9 mouse cellular contexts compared by ENCODE assay signal in the genomic region with DNA sequence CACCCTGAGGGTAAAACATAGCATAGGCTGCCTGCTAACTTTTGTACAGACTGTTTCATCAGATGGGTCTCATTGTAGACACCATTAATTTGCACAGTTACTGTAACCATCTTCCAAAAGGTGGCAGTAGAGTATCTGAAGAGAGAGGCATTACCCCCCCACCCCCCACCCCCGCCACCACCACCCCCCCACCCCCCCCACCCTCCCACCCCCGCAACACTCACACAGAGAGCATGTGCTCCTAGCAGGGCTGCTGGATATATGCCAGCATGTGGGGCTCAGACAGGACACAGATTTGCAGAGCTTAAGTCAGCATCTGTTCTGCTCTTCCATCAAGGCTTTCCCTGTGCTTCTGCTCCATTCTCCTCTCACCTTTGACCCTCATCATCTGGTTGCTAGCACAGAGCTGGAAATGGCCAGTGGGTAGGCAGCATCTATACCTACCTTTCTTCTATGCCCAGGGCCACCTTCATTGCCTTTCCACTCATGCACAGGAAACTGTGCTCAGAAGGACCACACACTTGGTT. TPM values are rescaled to one million over a fixed set of nuclear protein-coding genes. Genes with fewer than 3 reads are reported as not detected.
DNase-seq lines count a peak whose midpoint lies in the region; ATAC-seq and TF ChIP-seq lines count a peak whose summit lies in the region.
"Had no signal": no experiment of that assay in that cellular context is flagged by ENCODE, and none has a peak within 500 bp of the region (broad histone marks: within the 10 kb centered on the region; RNA-seq: fewer than 3 reads in every experiment).

No protein-coding gene starts in this region.

- H3K4me3 ChIP-seq in forebrain, embryonic 11.5 days (ENCODE audit: low read depth, low read length), result no peak overlapping the region
- no peak overlapping the region for H3K4me3 ChIP-seq in forebrain, embryonic 10.5 days
- no peak overlapping the region for H3K4me3 ChIP-seq in forebrain, postnatal 0 days (ENCODE audit: low read depth, low read length)

- H3K9ac ChIP-seq in forebrain, embryonic 11.5 days (ENCODE audit: low read length), result no peak overlapping the region
- no peak overlapping the region for H3K9ac ChIP-seq in forebrain, postnatal 0 days

- H3K4me1 ChIP-seq in forebrain, embryonic 11.5 days (replicated peaks; ENCODE audit: control insufficient read depth, insufficient read depth, low read length), result no peaks in the 10 kb centered on the region
- peaks cover 5% of the 10 kb centered on the region for H3K4me1 ChIP-seq in forebrain, embryonic 10.5 days
- peaks cover 8% of the 10 kb centered on the region for H3K4me1 ChIP-seq in forebrain, postnatal 0 days (ENCODE audit: insufficient read depth)

- H3K27me3 ChIP-seq in forebrain, embryonic 11.5 days (ENCODE audit: control insufficient read depth, insufficient read depth, low read length), result no peaks in the 10 kb centered on the region
- no peaks in the 10 kb centered on the region for H3K27me3 ChIP-seq in forebrain, embryonic 10.5 days (ENCODE audit: poor library complexity, severe bottlenecking)
- H3K27me3 ChIP-seq in forebrain, postnatal 0 days (ENCODE audit: insufficient read depth, low read length), result no peaks in the 10 kb centered on the region
- H3K27me3 ChIP-seq: CH12.LX had no signal

- DNase-seq in forebrain, embryonic 11.5 days (ENCODE audit: low spot score), result no peak
- no peak for DNase-seq in forebrain, embryonic 10.5 days (ENCODE audit: extremely low spot score, low spot score)
- DNase-seq in thymus, postnatal 14 days, result peak; percentile 15
- DNase-seq in thymus, adult 18-20 months, result no peak
- DNase-seq in forebrain, postnatal 0 days, result peak; percentile 80
- peak; percentile 78 for DNase-seq in kidney, postnatal 10 days
- peak; percentile 28 for DNase-seq in naive thymus-derived CD4-positive, alpha-beta T cell, adult 2 months (ENCODE audit: low read depth)
- no peak for DNase-seq in ovary, postnatal 10 days (ENCODE audit: low spot score)

- peak; percentile 46; the same call in 1 of the 2 replicates for ATAC-seq in forebrain, embryonic 11.5 days (replicated peaks; ENCODE audit: low FRiP score)
- ATAC-seq in forebrain, postnatal 0 days, result peak; percentile 84

- H3K27ac ChIP-seq in forebrain, embryonic 11.5 days (ENCODE audit: low read depth, low read length), result no peak overlapping the region
- no peak overlapping the region for H3K27ac ChIP-seq in forebrain, embryonic 10.5 days
- H3K27ac ChIP-seq in forebrain, postnatal 0 days (ENCODE audit: low read depth, low read length), result peak overlapping the region; percentile 64

- TF ChIP-seq CTCF in forebrain, postnatal 0 days (IDR thresholded peaks at IDR 0.05; ENCODE audit: low read depth), result peak; percentile 54

- no peaks in the 10 kb centered on the region for H3K9me3 ChIP-seq in forebrain, embryonic 11.5 days (ENCODE audit: control insufficient read depth, low read length)
- H3K9me3 ChIP-seq in forebrain, embryonic 10.5 days, result no peaks in the 10 kb centered on the region
- H3K9me3 ChIP-seq in forebrain, postnatal 0 days (ENCODE audit: low read length), result no peaks in the 10 kb centered on the region

- no peak overlapping the region for H3K4me2 ChIP-seq in forebrain, embryonic 11.5 days (ENCODE audit: low read depth, low read length, severe bottlenecking)
- H3K4me2 ChIP-seq in forebrain, postnatal 0 days (ENCODE audit: low read depth), result no peak overlapping the region

- no peaks in the 10 kb centered on the region for H3K36me3 ChIP-seq in forebrain, embryonic 11.5 days (ENCODE audit: control insufficient read depth, insufficient read depth, low read length)
- H3K36me3 ChIP-seq in forebrain, embryonic 10.5 days (replicated peaks), result peaks cover 14% of the 10 kb centered on the region
- peaks cover 3% of the 10 kb centered on the region; the same call in 1 of the 2 replicates for H3K36me3 ChIP-seq in forebrain, postnatal 0 days (ENCODE audit: insufficient read depth)

- WGBS in forebrain, embryonic 11.5 days, result 21% methylated on average over 2 of the region's 2 CpGs
- WGBS in forebrain, embryonic 10.5 days, result 24% methylated on average over 2 of the region's 2 CpGs
- WGBS in forebrain, postnatal 0 days, result 0% methylated on average over 1 of the region's 2 CpGs

RNA-seq across cellular contexts. Expression of a gene that starts 8.7 kb away (rescaled TPM):
- polyA plus RNA-seq in forebrain, embryonic 11.5 days (2014; fragmentation: Nextera tagmentation; extraction: Ambion mirVana), result 52.6 and 55.9 TPM in 2 replicates
- polyA plus RNA-seq in forebrain, embryonic 10.5 days (2016; fragmentation: Nextera tagmentation; extraction: Ambion mirVana), result 29.4 and 29.7 TPM in 2 replicates
- 144 and 156 TPM in 2 replicates for total RNA-seq in forebrain, postnatal 0 days (2014; rRNA removed)
- polyA plus RNA-seq in forebrain, postnatal 0 days (2015; fragmentation: Nextera tagmentation; extraction: Ambion mirVana), result 24.0 and 28.0 TPM in 2 replicates

RNA-seq across cellular contexts. Expression of a gene that starts 17.7 kb away (rescaled TPM):
- polyA plus RNA-seq in forebrain, embryonic 11.5 days (2014; fragmentation: Nextera tagmentation; extraction: Ambion mirVana), result 66.4 and 67.5 TPM in 2 replicates
- 66.1 and 71.6 TPM in 2 replicates for polyA plus RNA-seq in forebrain, embryonic 10.5 days (2016; fragmentation: Nextera tagmentation; extraction: Ambion mirVana)
- total RNA-seq in forebrain, postnatal 0 days (2014; rRNA removed), result 48.6 and 63.2 TPM in 2 replicates
- polyA plus RNA-seq in forebrain, postnatal 0 days (2015; fragmentation: Nextera tagmentation; extraction: Ambion mirVana), result 38.6 and 46.4 TPM in 2 replicates

RNA-seq across cellular contexts. Expression of a gene that starts 49.1 kb away (rescaled TPM):
- 36.2 and 39.9 TPM in 2 replicates for polyA plus RNA-seq in forebrain, embryonic 11.5 days (2014; fragmentation: Nextera tagmentation; extraction: Ambion mirVana)
- polyA plus RNA-seq in forebrain, embryonic 10.5 days (2016; fragmentation: Nextera tagmentation; extraction: Ambion mirVana), result 62.7 and 65.9 TPM in 2 replicates
- total RNA-seq in forebrain, postnatal 0 days (2014; rRNA removed), result 88.0 and 97.9 TPM in 2 replicates
- 21.7 and 26.5 TPM in 2 replicates for polyA plus RNA-seq in forebrain, postnatal 0 days (2015; fragmentation: Nextera tagmentation; extraction: Ambion mirVana)

Comparison
In these comparisons a context has a peak if more than half of its experiments do, and no peak if none do; other contexts are left out.
1. DNase-seq: peak in thymus, postnatal 14 days (single experiment), forebrain, postnatal 0 days (single experiment), kidney, postnatal 10 days (single experiment) and naive thymus-derived CD4-positive, alpha-beta T cell, adult 2 months (single experiment); none in forebrain, embryonic 11.5 days (single experiment), forebrain, embryonic 10.5 days (single experiment), thymus, adult 18-20 months (0 of 2) and ovary, postnatal 10 days (single experiment).